Mouse (Mus musculus) myocyte (in vitro differentiated cells): ENCODE measurements around the gene St3gal3. TPM values are rescaled to one million over a fixed set of nuclear protein-coding genes. Genes with fewer than 3 reads are reported as not detected.

Source experiments
- H3K27me3 ChIP-seq: one replicate; pipeline ENCODE4 v1.6.1; 2011; ENCODE audit not compliant: control insufficient read depth, insufficient read depth, insufficient read length
- H3K36me3 ChIP-seq: one replicate; pipeline ENCODE4 v1.6.1; 2011; ENCODE audit not compliant: control insufficient read depth, insufficient read depth
- H3K4me2 ChIP-seq: one replicate; pipeline ENCODE4 v1.6.1; 2011; ENCODE audit warnings: low read depth, control low read depth
- H3K4me3 ChIP-seq: one replicate; pipeline ENCODE4 v1.5.1; 2011; ENCODE audit warnings: mild to moderate bottlenecking, control low read depth, moderate library complexity
- H3K79me2 ChIP-seq: one replicate; pipeline ENCODE4 v1.6.1; 2011; ENCODE audit not compliant: control insufficient read depth, insufficient read depth
- H3ac ChIP-seq: one replicate; pipeline ENCODE4 v1.6.1; 2011; ENCODE audit not compliant: control insufficient read depth, insufficient read length
- CEBPB ChIP-seq: IDR thresholded peaks from 2 replicates; pipeline ENCODE4 v1.6.1; 2011; ENCODE audit warnings: mild to moderate bottlenecking, moderate library complexity; ENCODE audit not compliant: poor library complexity, insufficient read depth, severe bottlenecking
- E2F4 ChIP-seq: IDR thresholded peaks from one replicate; pipeline ENCODE4 v1.6.1; 2011; ENCODE audit warnings: mild to moderate bottlenecking, control low read depth, moderate library complexity; ENCODE audit not compliant: insufficient read depth
- MAX ChIP-seq: IDR thresholded peaks from one replicate; pipeline ENCODE4 v1.6.1; 2011; ENCODE audit warnings: low read depth, mild to moderate bottlenecking, control low read depth
- MYOD1 ChIP-seq, 3 experiments: IDR thresholded peaks; one replicate each; pipeline ENCODE4 v1.6.1; 2011; ENCODE audit warnings: control low read depth in 2 of 3, low read depth in 2 of 3, mild to moderate bottlenecking in 2 of 3, moderate library complexity in 1 of 3; ENCODE audit not compliant: insufficient read length in 2 of 3, control insufficient read depth in 1 of 3
- MYOG ChIP-seq, 3 experiments: IDR thresholded peaks; one replicate each; pipeline ENCODE4 v1.6.1; 2011; ENCODE audit warnings: control low read depth in 2 of 3, low read depth in 2 of 3, mild to moderate bottlenecking in 2 of 3; ENCODE audit not compliant: insufficient read length in 2 of 3, control insufficient read depth in 1 of 3, insufficient read depth in 1 of 3
- POLR2A ChIP-seq: IDR thresholded peaks from one replicate; pipeline ENCODE4 v1.6.1; 2011; ENCODE audit warnings: low read depth, mild to moderate bottlenecking, control low read depth, moderate library complexity; ENCODE audit not compliant: insufficient read length
- POLR2AphosphoS2 ChIP-seq: IDR thresholded peaks from one replicate; pipeline ENCODE4 v1.6.1; 2011; ENCODE audit warnings: low read depth, control low read depth; ENCODE audit not compliant: insufficient read length
- REST ChIP-seq: IDR thresholded peaks from one replicate; pipeline ENCODE4 v1.6.1; 2011; ENCODE audit warnings: mild to moderate bottlenecking, control low read depth, moderate library complexity; ENCODE audit not compliant: insufficient read depth, insufficient read length
- SRF ChIP-seq: IDR thresholded peaks from one replicate; pipeline ENCODE4 v1.6.1; 2011; ENCODE audit warnings: low read depth; ENCODE audit not compliant: control insufficient read depth, insufficient read length
- TCF12 ChIP-seq: IDR thresholded peaks from one replicate; pipeline ENCODE4 v1.6.1; 2011; ENCODE audit warnings: mild to moderate bottlenecking, control low read depth; ENCODE audit not compliant: poor library complexity, insufficient read depth, severe bottlenecking
- TCF3 ChIP-seq: IDR thresholded peaks from one replicate; pipeline ENCODE4 v1.6.1; 2011; ENCODE audit warnings: low read depth, control low read depth; ENCODE audit not compliant: insufficient read length
- USF1 ChIP-seq: IDR thresholded peaks from one replicate; pipeline ENCODE4 v1.6.1; 2011; ENCODE audit warnings: low read depth, mild to moderate bottlenecking, control low read depth, moderate library complexity
- polyA plus RNA-seq: library from polyadenylated mRNA; unstranded; fragments of >200 nt; fragmentation: generic; extraction: Trizol; gene quantifications from one replicate; pipeline ENCODE4 v1.2.1, GENCODE M21; 2012; ENCODE audit warnings: missing spikeins

Gene St3gal3
- polyA plus RNA-seq, 1 experiment: 45.1 TPM

- no peak overlapping the region for H3ac ChIP-seq
- H3K27me3 ChIP-seq: no peaks in the 10 kb centered on the region
- H3K4me2 ChIP-seq: no peak overlapping the region
- H3K4me3 ChIP-seq: peak overlapping the region; percentile 95
- H3K36me3 ChIP-seq: no peaks in the 10 kb centered on the region
- no peak for TF ChIP-seq POLR2A
- no peak for TF ChIP-seq REST
- TF ChIP-seq TCF3: no peak
- no peak for TF ChIP-seq POLR2AphosphoS2
- no peak for TF ChIP-seq MYOG (IDR thresholded peaks at IDR 0.05; ENCODE audit: control insufficient read depth in 1 of 3, insufficient read depth in 1 of 3, insufficient read length in 2 of 3, low read depth in 2 of 3)
- no peak for TF ChIP-seq SRF
- TF ChIP-seq CEBPB: no peak
- TF ChIP-seq USF1: no peak
- TF ChIP-seq MYOD1 (IDR thresholded peaks at IDR 0.05; ENCODE audit: control insufficient read depth in 1 of 3, insufficient read length in 2 of 3, low read depth in 2 of 3): no peak
- no peak for TF ChIP-seq TCF12
- no peak for TF ChIP-seq E2F4
- no peak for TF ChIP-seq MAX
- peaks cover 32% of the 10 kb centered on the region for H3K79me2 ChIP-seq
These were observed 218.3 kb downstream of the St3gal3 start for GRCm38 (mm10) chr4:117916386-117916785.

GRCm38 (mm10) chr4:117915489-117916105, 219.1 kb downstream of the St3gal3 start:
- Histone ChIP-seq H3K27me3 (no peaks in the 10 kb centered on the region), H3K79me2 (peaks cover 39% of the 10 kb centered on the region), H3ac (peak overlapping the region; percentile 11), H3K36me3 (no peaks in the 10 kb centered on the region), H3K4me2 (peak overlapping the region; percentile 83), H3K4me3 (peak overlapping the region; percentile 95)
- TF ChIP-seq REST (no peak), MAX (no peak), MYOD1 (IDR thresholded peaks at IDR 0.05; ENCODE audit: control insufficient read depth in 1 of 3, insufficient read length in 2 of 3, low read depth in 2 of 3) (no peak), TCF3 (no peak), E2F4 (no peak), SRF (no peak), CEBPB (no peak), POLR2A (no peak), TCF12 (no peak), MYOG (IDR thresholded peaks at IDR 0.05; ENCODE audit: control insufficient read depth in 1 of 3, insufficient read depth in 1 of 3, insufficient read length in 2 of 3, low read depth in 2 of 3) (no peak), USF1 (no peak), POLR2AphosphoS2 (no peak)

- Histone ChIP-seq H3ac (peak within 1 kb of the TSS; percentile 11), H3K4me2 (peak within 1 kb of the TSS; percentile 83), H3K27me3 (no peaks in the 10 kb centered on the region), H3K36me3 (no peaks in the 10 kb centered on the region), H3K4me3 (peak within 1 kb of the TSS; percentile 95), H3K79me2 (peaks cover 47% of the 10 kb centered on the region)
- TF ChIP-seq SRF (no peak), REST (no peak), TCF12 (no peak), MYOD1 (IDR thresholded peaks at IDR 0.05; ENCODE audit: control insufficient read depth in 1 of 3, insufficient read length in 2 of 3, low read depth in 2 of 3) (no peak), E2F4 (no peak), CEBPB (no peak), POLR2AphosphoS2 (peak; percentile 87), USF1 (peak; percentile 79), TCF3 (no peak), MAX (peak; percentile 92), MYOG (IDR thresholded peaks at IDR 0.05; ENCODE audit: control insufficient read depth in 1 of 3, insufficient read depth in 1 of 3, insufficient read length in 2 of 3, low read depth in 2 of 3) (peak in 1 of 3 experiments; percentile 2), POLR2A (peak; percentile 94)
These were observed 219.9 kb downstream of the St3gal3 start, which contains the start of gene Ipo13 for GRCm38 (mm10) chr4:117914591-117915442. Gene Ipo13 (minus strand): TSS chr4:117914999.

GRCm38 (mm10) chr4:117914031-117914430, 220.7 kb downstream of the St3gal3 start:
- no peaks in the 10 kb centered on the region for H3K27me3 ChIP-seq
- no peaks in the 10 kb centered on the region for H3K36me3 ChIP-seq
- H3K4me2 ChIP-seq: peak overlapping the region; percentile 83
- H3K4me3 ChIP-seq: peak overlapping the region; percentile 95
- peaks cover 55% of the 10 kb centered on the region for H3K79me2 ChIP-seq
- H3ac ChIP-seq: peak overlapping the region; percentile 11
- no peak for TF ChIP-seq E2F4
- TF ChIP-seq MAX: no peak
- TF ChIP-seq MYOD1 (IDR thresholded peaks at IDR 0.05; ENCODE audit: control insufficient read depth in 1 of 3, insufficient read length in 2 of 3, low read depth in 2 of 3): peak in 1 of 3 experiments; percentile 51
